Mouse (Mus musculus) frontal cortex, postnatal 10 days (tissue): ENCODE results near the gene Gm43518.

Experiments
- DNase-seq, 2 experiments: peaks; one replicate each; pipeline ENCODE4 v3.0.0; 2022; ENCODE audit warnings: low spot score in 2 of 2, mixed read lengths in 1 of 2

Gm43518 gene

DNA sequence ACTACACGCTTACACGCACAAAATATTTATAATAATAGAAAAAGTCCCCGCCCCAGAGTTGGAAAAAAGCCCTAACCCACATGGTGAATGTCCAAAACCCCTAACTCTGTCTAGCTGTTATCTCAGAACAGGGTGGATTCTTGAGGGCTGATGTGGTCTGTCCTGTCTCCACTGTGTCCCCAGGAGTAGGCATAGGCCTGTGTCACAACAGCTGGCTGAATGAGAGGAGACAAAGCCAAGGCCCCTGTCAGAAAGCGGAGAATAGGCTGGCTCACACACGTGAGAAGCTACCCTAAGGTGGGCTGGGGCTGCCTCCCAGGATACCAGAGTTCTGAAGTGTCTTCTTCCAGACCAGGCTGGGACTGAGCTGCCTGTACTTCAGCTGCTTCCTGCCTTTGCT lies 50.9 kb downstream of the Gm43518 start:
- DNase-seq: no peak

DNA sequence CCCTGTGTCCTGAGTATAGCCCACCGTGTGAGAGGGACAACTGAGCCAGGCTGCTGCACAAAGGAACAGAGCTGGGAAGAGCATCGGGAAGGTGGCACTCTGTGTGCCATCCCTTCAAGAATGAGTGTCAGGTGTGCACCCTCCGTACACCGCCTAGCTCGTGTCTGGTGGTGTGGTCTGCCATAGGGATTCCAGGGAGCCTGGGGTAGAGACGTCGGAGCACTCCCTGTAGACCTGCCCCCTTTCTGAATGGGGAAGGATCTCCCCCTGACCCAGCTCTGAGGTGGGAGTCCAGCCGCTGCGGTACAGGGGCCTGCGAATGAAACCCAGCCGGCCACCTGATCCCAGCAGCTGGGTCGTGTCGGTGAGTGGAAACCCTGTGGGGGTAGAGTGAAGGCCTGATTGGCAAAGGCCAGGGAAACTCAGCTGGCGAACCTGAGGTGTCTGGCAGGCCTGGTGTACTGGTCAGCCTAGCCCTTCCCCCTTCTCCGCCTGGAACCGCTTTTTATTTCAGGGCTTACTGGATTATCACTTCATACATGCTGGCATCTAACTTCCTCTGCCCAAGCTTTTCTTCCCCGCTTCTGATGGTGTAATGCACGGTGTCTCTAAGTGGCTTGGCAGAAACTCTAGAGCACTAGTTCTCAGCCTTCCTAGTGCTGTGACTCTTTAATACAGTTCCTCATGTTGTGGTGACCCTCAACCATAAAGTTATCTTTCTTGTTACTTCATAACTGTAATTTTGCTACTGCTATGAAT lies 52.2 kb downstream of the Gm43518 start:
- DNase-seq: no peak

DNA sequence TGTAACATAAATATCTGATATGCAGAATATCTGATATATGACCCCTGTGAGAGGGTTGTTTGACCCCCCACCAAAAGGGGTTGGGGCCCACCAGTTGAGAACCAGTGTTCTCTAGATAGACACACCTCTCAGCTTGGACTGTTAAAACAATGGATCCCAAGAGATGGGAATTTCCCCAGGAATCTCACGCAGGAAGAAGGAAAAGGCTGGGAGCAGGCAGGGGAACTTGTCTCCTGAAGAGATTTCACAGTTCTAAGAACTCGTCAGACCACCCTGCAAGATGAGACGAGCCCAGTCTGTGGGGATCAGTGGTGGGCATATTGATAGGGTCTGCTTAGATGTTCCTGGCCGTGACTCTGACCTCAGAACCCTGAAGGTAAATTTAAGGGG lies 52.8 kb downstream of the Gm43518 start:
- no peak for DNase-seq

DNA sequence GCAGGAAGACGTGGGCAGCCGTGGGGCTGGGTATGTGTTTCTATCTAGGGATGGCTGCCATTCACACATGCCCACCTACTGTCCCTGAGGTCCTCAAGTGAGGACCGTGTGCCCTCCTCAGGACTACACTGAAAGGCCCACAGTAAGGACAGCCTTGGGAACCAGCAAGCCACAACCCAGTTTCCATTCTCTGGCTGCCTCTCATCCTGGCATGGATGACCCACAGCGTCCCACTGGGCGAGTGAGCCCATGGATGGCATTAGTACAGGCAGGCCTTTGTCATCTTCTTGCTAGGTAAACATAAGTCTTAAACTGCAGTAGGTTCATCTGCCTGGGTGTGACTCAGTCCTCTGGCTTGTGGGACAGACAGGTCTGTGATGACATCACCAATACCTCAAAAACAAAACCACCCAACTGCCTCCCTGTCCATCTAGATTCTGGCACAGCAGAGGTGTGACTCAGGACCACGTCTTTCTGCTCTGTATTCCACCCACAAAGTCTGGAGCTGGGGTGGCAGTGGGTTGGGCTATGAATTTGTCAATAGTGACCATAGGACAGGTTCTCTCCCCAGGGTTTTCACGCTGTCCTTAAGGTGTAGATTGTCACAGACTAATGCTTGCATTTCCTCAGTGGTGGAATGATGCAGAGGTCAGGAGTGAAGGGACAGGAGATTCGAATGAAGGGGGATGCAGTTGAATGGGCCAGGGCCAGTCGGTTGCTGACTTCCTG lies 53.5 kb downstream of the Gm43518 start:
- no peak for DNase-seq

GRCm38 (mm10) chr5:123981250-123981554 lies 54.0 kb downstream of the Gm43518 start:
- no peak for DNase-seq

DNA sequence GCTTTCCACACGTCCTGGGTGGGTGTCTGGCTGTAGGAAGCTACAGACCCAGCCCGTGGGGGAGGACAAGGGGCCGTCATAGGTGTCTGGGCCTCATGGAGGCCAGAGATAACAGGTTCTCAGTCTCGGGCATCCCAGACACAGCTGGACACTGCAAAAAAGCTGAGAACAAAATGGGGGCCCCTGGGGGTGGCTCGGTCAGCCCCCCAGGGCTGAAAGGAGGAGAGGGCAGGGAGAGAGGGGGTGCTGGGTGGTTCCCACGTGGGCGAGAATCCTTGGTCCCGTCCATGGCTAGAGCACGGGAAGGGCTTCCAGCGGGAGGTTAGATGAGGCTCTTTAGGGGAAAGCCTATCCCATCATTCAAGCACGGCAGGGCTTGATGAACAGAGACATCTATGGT lies 55.6 kb downstream of the Gm43518 start:
- DNase-seq: no peak

DNA sequence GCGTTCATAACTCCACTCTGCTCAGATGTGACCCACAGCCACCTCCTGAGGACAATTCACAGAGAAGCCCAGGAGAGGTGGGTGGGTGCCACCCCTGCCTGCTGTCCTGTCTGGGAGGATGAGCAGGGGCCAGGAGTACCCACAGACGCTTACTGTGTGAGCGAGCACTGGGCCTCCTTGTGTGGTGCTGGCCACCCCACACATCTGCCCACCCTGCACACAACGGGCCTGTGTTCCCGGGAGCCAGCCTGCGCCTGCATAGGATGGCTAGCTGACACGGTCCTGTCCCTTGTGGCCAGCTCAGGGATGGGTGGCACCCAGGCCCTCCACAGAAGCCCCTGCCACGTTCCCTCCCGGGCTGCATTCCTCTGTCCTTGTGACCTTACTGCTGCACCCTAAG lies 58.2 kb downstream of the Gm43518 start:
- DNase-seq: no peak

GRCm38 (mm10) chr5:123986925-123987324 lies 59.7 kb downstream of the Gm43518 start:
- DNase-seq: no peak

- DNase-seq: no peak
Observed at GRCm38 (mm10) chr5:123987511-123987910, 60.3 kb downstream of the Gm43518 start.
